In the genomic region with DNA sequence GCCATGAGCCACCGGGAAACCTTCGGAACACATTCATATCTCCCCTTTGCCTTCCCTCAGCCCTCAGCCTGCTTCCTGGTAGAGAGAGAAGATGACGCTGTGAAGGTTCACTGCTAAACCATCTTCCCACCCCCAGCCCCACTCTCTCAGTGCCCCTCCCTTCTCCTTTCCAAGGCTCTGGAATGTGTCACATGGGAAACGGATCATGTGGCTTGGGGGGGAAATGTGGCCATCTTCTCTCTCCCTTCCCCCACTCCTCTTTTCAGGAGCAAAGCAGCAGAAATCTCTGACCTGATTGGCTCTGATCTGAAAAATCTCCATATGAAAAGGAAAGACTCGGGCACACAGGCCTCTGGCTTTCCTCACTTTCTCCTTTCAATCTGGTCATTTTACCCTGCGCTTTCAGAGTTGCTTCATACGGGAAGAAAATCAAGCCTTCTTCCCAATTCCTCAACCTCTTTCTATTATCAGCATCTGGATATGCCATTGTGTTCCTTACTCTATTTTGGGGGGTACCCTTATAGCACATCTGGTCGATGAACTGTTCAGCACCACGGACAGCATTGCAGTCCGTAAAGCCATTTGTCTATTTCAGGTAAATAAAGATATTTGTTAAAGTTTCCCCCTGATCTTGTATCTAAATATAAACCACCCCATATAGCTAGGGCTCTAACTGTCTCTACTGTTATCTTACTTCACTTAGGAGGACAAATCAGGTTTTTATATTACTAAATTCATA, we compare ENCODE assay signal across 8 mouse cellular contexts. TPM values are rescaled to one million over a fixed set of nuclear protein-coding genes. Genes with fewer than 3 reads are reported as not detected.
A peak's percentile ranks its signal among the peaks of the same experiment; 100 is the strongest.
DNase-seq lines count a peak whose midpoint lies in the region; ATAC-seq lines count a peak whose summit lies in the region.

No protein-coding gene starts in this region.

- DNase-seq in A20 (ENCODE audit: low read depth, low spot score) (peak; percentile 17), ES-CJ7 (ENCODE audit: low read depth, low spot score) (peak; percentile 99)
- peak; percentile 93 for DNase-seq in embryo, embryonic 10 days (ENCODE audit: low spot score)
- peak; percentile 87 to 90 for DNase-seq in left cerebral cortex, postnatal 10 days (ENCODE audit: extremely low spot score in 1 of 2, low spot score in 2 of 2)
- peak; percentile 61 for DNase-seq in retina, adult 2 months (ENCODE audit: low read depth, low spot score)
- no peak for DNase-seq in spleen, postnatal 4 days (ENCODE audit: low spot score in 2 of 2)
- DNase-seq in gastrocnemius, postnatal 25 days: no peak

- 2% methylated on average over 10 of the region's 10 CpGs for WGBS in hindbrain, embryonic 13.5 days

- H3K27me3 ChIP-seq in hindbrain, embryonic 13.5 days: no peaks in the 10 kb centered on the region

- H3K27ac ChIP-seq in hindbrain, embryonic 13.5 days: peak overlapping the region; percentile 94

- peak overlapping the region; percentile 58 for H3K4me3 ChIP-seq in hindbrain, embryonic 13.5 days

- intact Hi-C loops in left cerebral cortex, postnatal 10 days (cut with DNase I): loop anchor here (5.0 kb wide), 1 partner anchor 34 kb away; a partner anchor contains a TSS

- H3K4me2 ChIP-seq in hindbrain, embryonic 13.5 days: peak overlapping the region; percentile 58

- H3K4me1 ChIP-seq in hindbrain, embryonic 13.5 days (replicated peaks): peaks cover 50% of the 10 kb centered on the region

- no peaks in the 10 kb centered on the region for H3K36me3 ChIP-seq in hindbrain, embryonic 13.5 days

- no peaks in the 10 kb centered on the region for H3K9me3 ChIP-seq in hindbrain, embryonic 13.5 days

- peak; percentile 87 for ATAC-seq in hindbrain, embryonic 13.5 days (ENCODE audit: low FRiP score)

- H3K9ac ChIP-seq in hindbrain, embryonic 13.5 days: peak overlapping the region; percentile 87

RNA-seq across cellular contexts. Expression of a gene that starts 10.5 kb away (rescaled TPM):
- 39.0 and 45.1 TPM in 2 replicates for polyA plus RNA-seq in hindbrain, embryonic 13.5 days (2015; fragmentation: Nextera tagmentation; extraction: Ambion mirVana)
- 10 to 100 TPM; 23.4 to 26.0 TPM for total RNA-seq in left cerebral cortex, postnatal 10 days (2021)
- 1 to 10 TPM; 3.2 to 4.0 TPM for total RNA-seq in gastrocnemius, postnatal 25 days (2021)

RNA-seq across cellular contexts. Expression of a gene that starts 32.3 kb away (rescaled TPM):
- 27.1 and 27.2 TPM in 2 replicates for polyA plus RNA-seq in hindbrain, embryonic 13.5 days (2015; fragmentation: Nextera tagmentation; extraction: Ambion mirVana)
- total RNA-seq in left cerebral cortex, postnatal 10 days (2021): 10 to 100 TPM; 45.0 to 46.9 TPM
- total RNA-seq in gastrocnemius, postnatal 25 days (2021): 10 to 100 TPM; 33.9 to 34.0 TPM

RNA-seq across cellular contexts. Expression of a gene that starts 57.9 kb away (rescaled TPM):
- 3.8 and 4.8 TPM in 2 replicates for polyA plus RNA-seq in hindbrain, embryonic 13.5 days (2015; fragmentation: Nextera tagmentation; extraction: Ambion mirVana)
- total RNA-seq in left cerebral cortex, postnatal 10 days (2021): 1 to 10 TPM; 8.6 to 9.5 TPM
- total RNA-seq in gastrocnemius, postnatal 25 days (2021): 1 to 10 TPM; 7.2 to 7.6 TPM

Comparison
In these comparisons a context has a peak if more than half of its experiments do, and no peak if none do; other contexts are left out.
1. DNase-seq: peak in A20 (single experiment), ES-CJ7 (single experiment), embryo, embryonic 10 days (single experiment), left cerebral cortex, postnatal 10 days (2 of 2) and retina, adult 2 months (single experiment); none in spleen, postnatal 4 days (0 of 2) and gastrocnemius, postnatal 25 days (single experiment).
2. RNA of a gene that starts 10.5 kb away (total RNA-seq): 23.4 to 26.0 TPM in left cerebral cortex, postnatal 10 days; 3.2 to 4.0 TPM in gastrocnemius, postnatal 25 days; every median in the first group is over 4 times any median in the second.